Mouse (Mus musculus) midbrain, embryonic 12.5 days (tissue): ENCODE data around the gene Capn9. TPM values are rescaled to one million over a fixed set of nuclear protein-coding genes. Genes with fewer than 3 reads are reported as not detected.

Experiments used
- polyA plus RNA-seq: library from polyadenylated mRNA; unstranded; fragments of >200 nt; fragmentation: Nextera tagmentation; extraction: Ambion mirVana; gene quantifications from 2 replicates; pipeline ENCODE4 v1.2.1, GENCODE M21; 2016

Capn9 gene
- polyA plus RNA-seq, 1 experiment from 2014 or later: 0.13 TPM

Other genes with a start within 250 kb of the Capn9 start
- 3.7 and 4.0 TPM in 2 replicates for gene Pgbd5, start 136.5 kb upstream of the Capn9 start, polyA plus RNA-seq
- gene Cog2, start 55.3 kb upstream of the Capn9 start, polyA plus RNA-seq: 46.6 and 48.0 TPM in 2 replicates
- gene Agt, start 6.4 kb upstream of the Capn9 start, polyA plus RNA-seq: 0.09 TPM in 1 of 2 replicates, not detected in the other
- 22.3 and 23.5 TPM in 2 replicates for gene 2310022B05Rik, start 87.3 kb downstream of the Capn9 start, polyA plus RNA-seq
- 66.6 and 67.8 TPM in 2 replicates for gene Ttc13, start 145.9 kb downstream of the Capn9 start, polyA plus RNA-seq
- 36.2 and 38.3 TPM in 2 replicates for gene Arv1, start 146.0 kb downstream of the Capn9 start, polyA plus RNA-seq
- gene Fam89a, start 175.7 kb downstream of the Capn9 start, polyA plus RNA-seq: 0.63 and 1.1 TPM in 2 replicates
- 7.4 and 9.4 TPM in 2 replicates for gene Trim67, start 217.0 kb downstream of the Capn9 start, polyA plus RNA-seq